Mouse (Mus musculus) ovary, adult 10 weeks (tissue): ENCODE data around the gene Elmod3. TPM values are rescaled to one million over a fixed set of nuclear protein-coding genes. Genes with fewer than 3 reads are reported as not detected.

ENCODE experiments used
- polyA plus RNA-seq: library from polyadenylated mRNA; stranded (reverse); fragments of 350-450 nt; fragmentation: Illumina TruSeq; extraction: RNeasy Lipid Tissue Mini Kit (QIAGEN cat#74804); gene quantifications from one replicate; pipeline ENCODE4 v1.2.3, GENCODE M21; 2014

The Elmod3 gene
- 4.4 TPM for polyA plus RNA-seq

GRCm38 (mm10) chr6:72597956-72598753 lies at the start of gene Elmod3, which contains the start of gene Retsat:
Gene Elmod3 (minus strand): TSS chr6:72598413.
Gene Retsat (plus strand): TSS chr6:72598475.

GRCm38 (mm10) chr6:72616643-72617288 lies 18.6 kb upstream of the Elmod3 start, which contains the start of gene Tgoln1:
Gene Tgoln1 (minus strand): TSS chr6:72617000.

GRCm38 (mm10) chr6:72544283-72544987 lies 53.8 kb downstream of the Elmod3 start, which contains the start of gene Capg:
Gene Capg (plus strand): TSS chr6:72544391.

GRCm38 (mm10) chr6:72521607-72522006 lies 76.6 kb downstream of the Elmod3 start, which contains the start of gene Sh2d6:
Gene Sh2d6 (minus strand): TSS chr6:72521707.

Other genes with a start within 250 kb of the Elmod3 start
- gene Tmem150a, start 243.0 kb downstream of the Elmod3 start, polyA plus RNA-seq, result 0.83 TPM
- gene Rnf181, start 231.5 kb downstream of the Elmod3 start, polyA plus RNA-seq, result 165 TPM
- gene Vamp5, start 217.9 kb downstream of the Elmod3 start, polyA plus RNA-seq, result 0.34 TPM
- gene Vamp8, start 207.7 kb downstream of the Elmod3 start, polyA plus RNA-seq, result 35.1 TPM
- 19.7 TPM for gene Ggcx, start 184.1 kb downstream of the Elmod3 start, polyA plus RNA-seq
- 298 TPM for gene Mat2a, start 158.9 kb downstream of the Elmod3 start, polyA plus RNA-seq
- gene Sh2d6, start 76.7 kb downstream of the Elmod3 start, polyA plus RNA-seq, result not detected
- gene Capg, start 54.0 kb downstream of the Elmod3 start, polyA plus RNA-seq, result 1.3 TPM
- gene Retsat, start 62 bp upstream of the Elmod3 start, polyA plus RNA-seq, result 10.9 TPM
- gene Tgoln1, start 18.6 kb upstream of the Elmod3 start, polyA plus RNA-seq, result 251 TPM
- 3.9 TPM for gene Tcf7l1, start 190.8 kb upstream of the Elmod3 start, polyA plus RNA-seq